Mouse (Mus musculus): ENCODE measurements at regions not wholly inside any gene's neighbourhood (a gene's known extent, or its start where the extent isn't known, plus 50 kb on each side); places are given as distances from the start of the nearest gene placed in this dataset.

GRCm38 (mm10) chr3:56238228-56238627, 54.7 kb upstream of the Nbea start:
- DNase-seq (ENCODE audit: low read depth, low spot score), result no peak
- in situ Hi-C loops (cut with MboI; ENCODE audit: low pct_unique_long_range_greater_than_20kb), result no loop called here
- TF ChIP-seq CTCF (IDR thresholded peaks at IDR 0.05), result no peak
- no peaks in the 10 kb centered on the region for H3K27me3 ChIP-seq
- ChIA-PET POLR2A (no interaction called here), CTCF (interaction anchor here (1.4 kb wide), 1 partner anchor 8 kb away, joined by 3 read pairs; no protein-coding TSS in a partner anchor)
- ATAC-seq, result no peak

GRCm38 (mm10) chr3:56236163-56236562, 52.7 kb upstream of the Nbea start:
- no peak for TF ChIP-seq CTCF (IDR thresholded peaks at IDR 0.05)
- ChIA-PET POLR2A (interaction anchor here (0.6 kb wide), 1 partner anchor 1972 kb away, joined by 4 read pairs; no protein-coding TSS in a partner anchor), CTCF (interaction anchor here (0.6 kb wide), 1 partner anchor 168 kb away, joined by 3 read pairs; no protein-coding TSS in a partner anchor)
- no peaks in the 10 kb centered on the region for H3K27me3 ChIP-seq
- no peak for ATAC-seq
- in situ Hi-C loops (cut with MboI; ENCODE audit: low pct_unique_long_range_greater_than_20kb), result no loop called here
- DNase-seq (ENCODE audit: low read depth, low spot score), result no peak

All from Patski (cell line).